Mouse (Mus musculus) E14TG2a.4 (cell line): Measurements from ENCODE around the gene Fyn.

Experiments
- CTCF ChIP-seq: conservative IDR thresholded peaks from 2 replicates; pipeline ENCODE4 v1.5.1; 2014; ENCODE audit warnings: low read length
- NANOG ChIP-seq: IDR thresholded peaks from 2 replicates; pipeline ENCODE4 v1.6.1; 2014; ENCODE audit warnings: borderline replicate concordance, low read length, mixed read lengths
- POU5F1 ChIP-seq: IDR thresholded peaks from 2 replicates; pipeline ENCODE4 v1.6.1; 2014; ENCODE audit warnings: low read length, borderline replicate concordance

DNA sequence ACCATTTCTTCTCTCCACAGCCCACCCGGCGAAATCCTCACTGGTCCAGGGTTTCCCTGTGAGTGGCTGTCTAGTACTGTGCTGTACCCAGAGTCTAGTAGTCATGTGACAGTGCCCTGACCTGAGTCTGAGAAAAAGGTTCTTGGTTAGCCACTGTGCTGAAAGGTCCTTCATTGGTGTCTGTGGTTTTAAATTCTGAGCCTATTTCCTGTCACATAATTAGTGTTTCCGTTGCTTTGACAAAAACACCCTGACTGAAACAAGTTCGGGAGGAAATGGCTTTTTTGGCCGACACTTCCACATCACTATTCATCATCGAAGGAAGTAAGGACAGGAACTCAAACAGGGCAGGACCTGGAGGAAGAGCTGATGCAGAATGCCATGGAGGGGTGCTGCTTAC, 33.8 kb downstream of the Fyn start:
- no peak for TF ChIP-seq CTCF
- no peak for TF ChIP-seq POU5F1
- no peak for TF ChIP-seq NANOG
